Mouse (Mus musculus) spleen, adult 2 months (tissue): ENCODE measurements around the gene Ndst2. TPM values are rescaled to one million over a fixed set of nuclear protein-coding genes. Genes with fewer than 3 reads are reported as not detected.
"Not testable (repeated sequence)": the region's sequence is repeated elsewhere in the genome, so short reads cannot be mapped to it uniquely, and the experiment has no call there.

Experiments used
- DNase-seq, 2 experiments: peaks; one replicate each; pipeline versions ENCODE4 v3.0.0 to v3.0.0-alpha.2; 2012 to 2021; ENCODE audit warnings: low spot score in 2 of 2, low read depth in 1 of 2
- H3K27ac ChIP-seq: fragments of 200-500 bp; 2 replicates; pipeline ENCODE4 v1.5.1; 2012; ENCODE audit warnings: low read length, inconsistent platforms; ENCODE audit not compliant: insufficient read depth
- H3K27me3 ChIP-seq: fragments of 200-500 bp; 2 replicates; pipeline ENCODE4 v1.6.1; 2012; ENCODE audit warnings: mild to moderate bottlenecking, moderate library complexity, low read length, inconsistent platforms; ENCODE audit not compliant: control insufficient read depth, insufficient read depth
- H3K36me3 ChIP-seq: fragments of 200-500 bp; 2 replicates; pipeline ENCODE4 v1.6.1; 2012; ENCODE audit warnings: mild to moderate bottlenecking, low read length, inconsistent platforms; ENCODE audit not compliant: control insufficient read depth, insufficient read depth
- H3K4me1 ChIP-seq: fragments of 200-500 bp; 2 replicates; pipeline ENCODE4 v1.6.1; 2011; ENCODE audit warnings: inconsistent platforms; ENCODE audit not compliant: control insufficient read depth, insufficient read depth, insufficient read length
- H3K4me3 ChIP-seq: fragments of 200-500 bp; 2 replicates; pipeline ENCODE4 v1.5.1; 2011; ENCODE audit warnings: mild to moderate bottlenecking, inconsistent platforms; ENCODE audit not compliant: insufficient read depth, insufficient read length; ENCODE audit errors: extremely low read depth
- CTCF ChIP-seq: fragments of 200-500 bp; IDR thresholded peaks from 2 replicates; pipeline ENCODE4 v1.5.1; 2011; ENCODE audit warnings: mild to moderate bottlenecking, inconsistent platforms; ENCODE audit not compliant: insufficient read depth, insufficient read length, insufficient replicate concordance; ENCODE audit errors: extremely low read depth
- POLR2A ChIP-seq: fragments of 200-500 bp; IDR thresholded peaks from 2 replicates; pipeline ENCODE4 v1.6.1; 2011; ENCODE audit warnings: low read depth, low read length, inconsistent platforms
- WGBS: fragments of 180-500 bp; shearing (Covaris S2); methylation state at CpG from one replicate; pipeline ENCODE4 v1.1.7; 2018; 5-methylcytosine and 5-hydroxymethylcytosine counted together
- polyA plus RNA-seq: library from polyadenylated mRNA; depleted of rRNA; stranded (reverse); fragments of >200 nt; gene quantifications from 2 replicates; pipeline ENCODE4 v1.2.3, GENCODE M21; 2012

Ndst2 gene
- polyA plus RNA-seq, 1 experiment: 41.6 TPM

GRCm38 (mm10) chr14:20713832-20714231 lies 20.5 kb downstream of the Ndst2 start:
- TF ChIP-seq CTCF: no peak
- TF ChIP-seq POLR2A: no peak
- no peak for DNase-seq
- H3K36me3 ChIP-seq: peaks cover 55% of the 10 kb centered on the region
- WGBS: 93% methylated on average over 11 of the region's 11 CpGs
- H3K4me3 ChIP-seq: no peak overlapping the region
- H3K4me1 ChIP-seq: no peaks in the 10 kb centered on the region; the same call in 1 of the 2 replicates
- no peak overlapping the region for H3K27ac ChIP-seq
- H3K27me3 ChIP-seq: no peaks in the 10 kb centered on the region

- TF ChIP-seq CTCF (no peak), POLR2A (no peak)
- 4% methylated on average over 10 of the region's 10 CpGs for WGBS
- Histone ChIP-seq H3K4me3 (peak overlapping the region; percentile 89), H3K27ac (peak overlapping the region; percentile 59; the same call in 1 of the 2 replicates), H3K27me3 (no peaks in the 10 kb centered on the region), H3K36me3 (peaks cover 18% of the 10 kb centered on the region), H3K4me1 (no peaks in the 10 kb centered on the region; the same call in 1 of the 2 replicates)
- DNase-seq: no peak
Measured at GRCm38 (mm10) chr14:20708239-20708638, 26.1 kb downstream of the Ndst2 start.

DNA sequence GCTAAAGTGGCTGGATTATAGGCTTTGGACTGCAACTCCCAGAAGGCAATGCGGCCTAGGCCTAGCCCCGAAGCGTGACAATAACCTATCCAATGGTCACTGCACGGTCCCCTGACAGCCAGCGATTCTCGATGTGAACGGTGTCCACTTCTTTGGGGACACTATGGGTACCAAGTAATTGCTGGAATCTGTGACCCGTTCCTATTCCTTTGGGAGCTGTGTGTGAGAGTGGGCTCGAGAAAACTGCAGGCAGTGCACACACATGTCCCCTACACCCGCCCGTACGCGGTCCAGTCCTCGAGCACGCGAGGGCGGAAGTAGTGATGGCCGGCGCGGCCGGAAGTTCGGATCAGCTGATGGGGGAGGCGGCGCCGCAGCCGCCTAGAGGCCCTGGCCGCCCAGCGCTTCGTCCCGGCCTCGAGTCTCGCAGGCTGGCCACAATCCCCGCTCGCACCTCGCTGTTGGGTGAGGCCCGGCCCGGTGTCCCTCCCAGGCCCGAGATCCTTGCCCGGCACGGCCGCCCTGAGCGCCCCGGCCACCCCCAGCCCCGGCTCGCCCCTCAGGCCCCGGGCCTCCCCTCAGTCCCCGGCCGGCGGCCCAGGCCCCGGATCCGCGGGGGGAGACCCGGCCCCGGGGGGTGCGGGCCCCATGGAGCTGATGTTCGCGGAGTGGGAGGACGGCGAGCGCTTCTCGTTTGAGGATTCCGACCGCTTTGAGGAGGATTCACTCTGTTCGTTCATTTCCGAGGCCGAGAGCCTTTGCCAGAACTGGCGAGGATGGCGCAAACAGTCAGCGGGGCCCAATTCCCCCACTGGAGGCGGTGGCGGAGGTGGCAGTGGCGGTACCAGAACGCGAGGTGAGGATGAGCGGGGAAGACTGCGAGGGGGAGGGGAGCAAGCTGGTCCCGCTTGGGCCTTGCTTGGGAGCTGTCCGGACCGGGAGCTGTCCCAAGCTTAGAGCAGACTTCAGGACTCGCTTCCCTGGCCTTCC lies 26.9 kb downstream of the Ndst2 start, which contains the start of gene Zswim8:
Gene Zswim8 (plus strand): TSS at position 352 of the 990 bp plus-strand sequence.
- TF ChIP-seq CTCF (no peak), POLR2A (peak; percentile 65)
- Histone ChIP-seq H3K36me3 (peaks cover 12% of the 10 kb centered on the region), H3K4me3 (peak within 1 kb of the TSS; percentile 89), H3K27me3 (no peaks in the 10 kb centered on the region), H3K4me1 (no peaks in the 10 kb centered on the region; the same call in 1 of the 2 replicates), H3K27ac (peak within 1 kb of the TSS; percentile 72)
- WGBS: under 1% methylated on average over 79 of the region's 80 CpGs
- peak; percentile 57 to 83 for DNase-seq

DNA sequence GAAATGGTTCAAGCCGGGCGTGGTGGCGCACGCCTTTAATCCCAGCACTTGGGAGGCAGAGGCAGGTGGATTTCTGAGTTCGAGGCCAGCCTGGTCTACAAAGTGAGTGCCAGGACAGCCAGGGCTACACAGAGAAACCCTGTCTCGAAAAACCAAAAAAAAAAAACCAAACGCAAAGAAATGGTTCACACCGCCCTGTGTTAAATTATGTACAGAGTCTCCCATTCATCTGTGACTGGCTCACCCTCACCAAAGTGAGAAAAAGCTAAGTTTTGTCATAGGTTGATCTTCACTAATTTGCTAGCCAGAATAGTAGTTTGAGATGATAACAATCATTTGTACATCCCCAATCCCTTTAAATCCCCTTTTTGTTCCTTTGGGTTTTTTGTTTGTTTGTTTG lies 30.9 kb downstream of the Ndst2 start:
- H3K4me3 ChIP-seq: peak overlapping the region; percentile 97
- H3K27me3 ChIP-seq, H3K4me1 ChIP-seq, H3K36me3 ChIP-seq, DNase-seq: not testable (repeated sequence)
- H3K27ac ChIP-seq: peak overlapping the region; percentile 80
- WGBS: 6% methylated on average over 8 of the region's 8 CpGs

DNA sequence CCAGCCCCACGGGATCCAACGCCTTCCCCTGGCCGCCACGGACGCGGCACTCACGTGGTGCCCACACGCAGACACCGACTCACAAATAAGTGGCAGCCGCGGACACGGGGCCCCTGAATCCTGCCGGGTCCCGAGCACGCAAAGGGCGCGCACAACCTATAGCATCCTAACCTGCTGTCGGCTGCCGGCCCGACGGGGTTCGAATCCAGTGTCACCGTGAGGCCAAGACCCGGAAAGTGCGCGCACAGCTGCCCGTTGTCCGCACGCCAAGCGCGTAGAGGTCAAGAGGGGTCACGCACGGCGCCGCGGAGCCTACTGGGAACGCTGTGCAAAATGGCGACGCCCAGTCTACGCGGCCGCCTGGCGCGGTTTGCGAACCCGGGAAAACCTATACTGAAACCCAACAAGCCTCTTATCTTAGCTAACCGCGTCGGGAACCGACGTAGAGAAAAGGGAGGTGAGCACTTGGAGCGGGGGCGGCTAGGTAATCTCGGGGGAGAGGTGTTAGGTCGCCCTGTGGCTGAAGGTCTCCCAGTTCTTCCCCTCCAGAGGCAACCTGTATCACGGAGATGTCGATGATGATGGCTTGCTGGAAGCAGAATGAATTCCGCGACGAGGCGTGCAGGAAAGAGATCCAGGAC lies 31.5 kb downstream of the Ndst2 start, which contains the start of gene Chchd1:
Gene Chchd1 (plus strand): TSS at position 266 of the 641 bp plus-strand sequence.
- WGBS: under 1% methylated on average over 61 of the region's 61 CpGs
- Histone ChIP-seq H3K36me3 (no peaks in the 10 kb centered on the region), H3K27me3 (no peaks in the 10 kb centered on the region), H3K27ac (peak within 1 kb of the TSS; percentile 80), H3K4me1 (no peaks in the 10 kb centered on the region; the same call in 1 of the 2 replicates), H3K4me3 (peak within 1 kb of the TSS; percentile 97)
- peak; percentile 51 to 87 for DNase-seq
- TF ChIP-seq POLR2A (peak; percentile 49), CTCF (no peak)

DNA sequence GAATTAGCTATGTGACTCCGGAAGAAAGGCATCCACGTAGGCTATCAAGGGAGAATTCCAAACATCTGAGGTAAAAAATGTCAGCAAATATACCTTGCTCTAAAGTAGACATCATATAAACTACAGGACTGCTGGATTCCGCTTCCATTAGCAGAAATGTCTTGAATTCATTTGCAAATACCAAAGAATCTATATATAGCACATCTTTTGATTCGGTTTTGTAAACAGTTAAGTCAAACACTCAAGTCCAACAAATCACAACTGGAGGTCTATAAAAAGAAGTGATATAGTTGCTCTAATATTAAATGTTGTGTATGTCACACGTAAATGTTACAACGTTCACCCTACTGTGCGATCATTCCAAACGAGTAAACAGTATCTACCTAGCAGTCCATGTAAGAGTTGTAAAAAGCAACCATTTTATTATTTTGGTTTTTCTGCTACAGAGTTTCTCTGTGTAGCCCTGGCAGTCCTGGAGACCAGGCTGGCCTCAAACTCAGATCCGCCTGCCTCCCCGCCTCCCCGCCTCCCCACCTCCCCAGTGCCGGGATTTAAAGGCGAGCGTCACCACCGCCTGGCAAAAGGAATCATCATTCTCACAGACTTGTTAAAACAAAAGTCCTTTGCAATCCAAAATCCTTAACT lies 32.1 kb downstream of the Ndst2 start:
- no peaks in the 10 kb centered on the region for H3K36me3 ChIP-seq
- peak overlapping the region; percentile 70 for H3K27ac ChIP-seq
- WGBS: 13% methylated on average over 15 of the region's 15 CpGs
- H3K27me3 ChIP-seq: no peaks in the 10 kb centered on the region
- TF ChIP-seq POLR2A (no peak), CTCF (no peak)
- peak overlapping the region; percentile 97 for H3K4me3 ChIP-seq
- H3K4me1 ChIP-seq: peaks cover 2% of the 10 kb centered on the region; the same call in 1 of the 2 replicates
- no peak for DNase-seq
